Comparison of ENCODE assay signal across 8 mouse cellular contexts in genomic region chrX:48285006-48285650, GRCm38 (mm10). TPM values are rescaled to one million over a fixed set of nuclear protein-coding genes. Genes with fewer than 3 reads are reported as not detected.
A peak's percentile ranks its signal among the peaks of the same experiment; 100 is the strongest.
DNase-seq lines count a peak whose midpoint lies in the region; ATAC-seq lines count a peak whose summit lies in the region.

No protein-coding gene starts in this region.

- WGBS in hindbrain, embryonic 13.5 days: 17% methylated on average over 29 of the region's 42 CpGs

- peak overlapping the region; percentile 94 for H3K27ac ChIP-seq in hindbrain, embryonic 13.5 days

- DNase-seq in cerebellum, postnatal 14 days: peak; percentile 77 to 88
- DNase-seq in frontal cortex, postnatal 10 days (ENCODE audit: low spot score in 2 of 2): peak; percentile 46 to 50
- DNase-seq in left cerebral cortex, postnatal 10 days (ENCODE audit: extremely low spot score in 1 of 2, low spot score in 2 of 2): peak; percentile 30 to 84
- DNase-seq in right cerebral cortex, postnatal 25 days: peak; percentile 31
- peak; percentile 90 for DNase-seq in yolk sac, embryonic 10.5 days (ENCODE audit: low spot score)

- no peaks in the 10 kb centered on the region for H3K4me1 ChIP-seq in hindbrain, embryonic 13.5 days (replicated peaks)

- peak overlapping the region; percentile 56 for H3K4me2 ChIP-seq in hindbrain, embryonic 13.5 days

- H3K27me3 ChIP-seq in hindbrain, embryonic 13.5 days: no peaks in the 10 kb centered on the region

- peak overlapping the region; percentile 48 for H3K4me3 ChIP-seq in hindbrain, embryonic 13.5 days

- intact Hi-C loops in left cerebral cortex, postnatal 10 days (cut with DNase I): loop anchor here (2.0 kb wide), 1 partner anchor 60 kb away; no protein-coding TSS in a partner anchor

- H3K9me3 ChIP-seq in hindbrain, embryonic 13.5 days: no peaks in the 10 kb centered on the region

- ATAC-seq in activated CD4-positive, CD25-positive, alpha-beta regulatory T cell, adult 4 months: peak; percentile 65
- peak; percentile 89 for ATAC-seq in hindbrain, embryonic 13.5 days (ENCODE audit: low FRiP score)
- peak; percentile 69 for ATAC-seq in megakaryocyte progenitor cell, adult 5-6 weeks (replicated peaks; ENCODE audit: poor library complexity)

- peak overlapping the region; percentile 74 for H3K9ac ChIP-seq in hindbrain, embryonic 13.5 days

- H3K36me3 ChIP-seq in hindbrain, embryonic 13.5 days: peaks cover 8% of the 10 kb centered on the region; the same call in 1 of the 2 replicates

RNA-seq across cellular contexts. Expression of gene Utp14a, which starts 28.5 kb away (rescaled TPM):
- 10 to 100 TPM; 26.8 to 29.1 TPM for polyA plus RNA-seq in activated CD4-positive, CD25-positive, alpha-beta regulatory T cell, adult 4 months (2017; shearing (Covaris generic))
- 16.3 and 19.1 TPM in 2 replicates for polyA plus RNA-seq in hindbrain, embryonic 13.5 days (2015; fragmentation: Nextera tagmentation; extraction: Ambion mirVana)
- 10 to 100 TPM; 17.5 to 19.2 TPM for total RNA-seq in left cerebral cortex, postnatal 10 days (2021)
- 37.2 and 39.8 TPM in 2 replicates for total RNA-seq in megakaryocyte progenitor cell, adult 5-6 weeks (2015)
- 70.0 and 86.7 TPM in 2 replicates for total RNA-seq in megakaryocyte progenitor cell, adult 5-6 weeks (2017)

RNA-seq across cellular contexts. Expression of gene Bcorl1, which starts 56.0 kb away (rescaled TPM):
- polyA plus RNA-seq in activated CD4-positive, CD25-positive, alpha-beta regulatory T cell, adult 4 months (2017; shearing (Covaris generic)): 1 to 10 TPM; 1.7 to 2.1 TPM
- polyA plus RNA-seq in hindbrain, embryonic 13.5 days (2015; fragmentation: Nextera tagmentation; extraction: Ambion mirVana): 7.6 and 7.8 TPM in 2 replicates
- 10 to 100 TPM; 18.6 to 23.8 TPM for total RNA-seq in left cerebral cortex, postnatal 10 days (2021)
- total RNA-seq in megakaryocyte progenitor cell, adult 5-6 weeks (2015): 10.0 and 10.3 TPM in 2 replicates
- 4.3 and 6.9 TPM in 2 replicates for total RNA-seq in megakaryocyte progenitor cell, adult 5-6 weeks (2017)

Comparison
In these comparisons a context has a peak if more than half of its experiments do, and no peak if none do; other contexts are left out.
1. Peak in every context shown above with its lines: DNase-seq, ATAC-seq, H3K4me3 ChIP-seq and H3K27ac ChIP-seq.
2. DNase-seq: peak in every context shown above with its lines; median percentile 90 in yolk sac, embryonic 10.5 days; 82 in cerebellum, postnatal 14 days; 57 in left cerebral cortex, postnatal 10 days; 48 in frontal cortex, postnatal 10 days; 31 in right cerebral cortex, postnatal 25 days.